Mouse (Mus musculus) limb, embryonic 11.5 days (tissue): ENCODE data around the gene Rtn4r. TPM values are rescaled to one million over a fixed set of nuclear protein-coding genes. Genes with fewer than 3 reads are reported as not detected.
A peak's percentile ranks its signal among the peaks of the same experiment; 100 is the strongest.

Experiments
- ATAC-seq: fragments of 200-750 bp; cut with Nextera tagmentation; 2 replicates; pipeline ENCODE4 v1.8.0; 2017; ENCODE audit warnings: low read depth; ENCODE audit not compliant: insufficient number of reproducible peaks, low FRiP score, low TSS enrichment
- DNase-seq: peaks from one replicate; pipeline ENCODE4 v3.0.0-alpha.2; 2015; ENCODE audit warnings: low spot score
- H3K27ac ChIP-seq: fragments of 300-500 bp; sonication (generic); replicated peaks from 2 replicates; pipeline ENCODE4 v1.5.1; 2014; ENCODE audit warnings: low read depth, mild to moderate bottlenecking, low read length
- H3K27me3 ChIP-seq: fragments of 300-500 bp; sonication (generic); 2 replicates; pipeline ENCODE4 v1.6.1; 2014; ENCODE audit warnings: mild to moderate bottlenecking, low read length, mixed read lengths; ENCODE audit not compliant: control insufficient read depth, insufficient read depth
- H3K36me3 ChIP-seq: fragments of 300-500 bp; sonication (generic); 2 replicates; pipeline ENCODE4 v1.6.1; 2014; ENCODE audit warnings: mild to moderate bottlenecking, low read length, moderate library complexity, mixed read lengths; ENCODE audit not compliant: control insufficient read depth, insufficient read depth
- H3K4me1 ChIP-seq: fragments of 300-500 bp; sonication (generic); 2 replicates; pipeline ENCODE4 v1.6.1; 2014; ENCODE audit warnings: low read length, mixed read lengths; ENCODE audit not compliant: control insufficient read depth, insufficient read depth
- H3K4me2 ChIP-seq: fragments of 300-500 bp; sonication (generic); 2 replicates; pipeline ENCODE4 v1.6.1; 2014; ENCODE audit warnings: low read depth, mild to moderate bottlenecking, moderate library complexity; ENCODE audit not compliant: severe bottlenecking
- H3K4me3 ChIP-seq: fragments of 300-500 bp; sonication (generic); 2 replicates; pipeline ENCODE4 v1.5.1; 2014; ENCODE audit warnings: low read depth, low read length
- H3K9ac ChIP-seq: fragments of 300-500 bp; sonication (generic); 2 replicates; pipeline ENCODE4 v1.6.1; 2014; ENCODE audit warnings: mild to moderate bottlenecking, low read length
- H3K9me3 ChIP-seq: fragments of 300-500 bp; sonication (generic); 2 replicates; pipeline ENCODE4 v1.6.1; 2016; ENCODE audit warnings: low read length; ENCODE audit not compliant: control insufficient read depth
- WGBS: fragments of 180-500 bp; shearing (Covaris S2); extraction: QIAGEN DNeasy Blood & Tissue Kit; methylation state at CpG from one replicate; pipeline ENCODE4 v1.1.7; 2014; 5-methylcytosine and 5-hydroxymethylcytosine counted together
- polyA plus RNA-seq: library from polyadenylated mRNA; unstranded; fragments of >200 nt; fragmentation: Nextera tagmentation; extraction: Ambion mirVana; gene quantifications from 2 replicates; pipeline ENCODE4 v1.2.1, GENCODE M21; 2014

Rtn4r gene
- 4.5 and 7.4 TPM in 2 replicates for polyA plus RNA-seq

GRCm38 (mm10) chr16:18127241-18127861 lies at the start of gene Rtn4r:
TSS of gene Rtn4r (plus strand) at chr16:18127642.
- peak; percentile 79 for DNase-seq
- no peaks in the 10 kb centered on the region for H3K9me3 ChIP-seq
- peak within 1 kb of the TSS; percentile 98 for H3K4me2 ChIP-seq
- peak; percentile 81 for ATAC-seq
- H3K36me3 ChIP-seq: no peaks in the 10 kb centered on the region
- H3K27me3 ChIP-seq: peaks cover 32% of the 10 kb centered on the region
- H3K27ac ChIP-seq: no peak within 1 kb of the TSS
- peak within 1 kb of the TSS; percentile 61 for H3K4me3 ChIP-seq
- H3K9ac ChIP-seq: peak within 1 kb of the TSS; percentile 73
- H3K4me1 ChIP-seq: peaks cover 9% of the 10 kb centered on the region; the same call in 1 of the 2 replicates
- 1% methylated on average over 70 of the region's 96 CpGs for WGBS

- WGBS: 87% methylated on average over 5 of the region's 5 CpGs
- no peaks in the 10 kb centered on the region for H3K4me1 ChIP-seq
- no peak for DNase-seq
- H3K9ac ChIP-seq: no peak overlapping the region
- H3K4me2 ChIP-seq: no peak overlapping the region
- H3K27me3 ChIP-seq: no peaks in the 10 kb centered on the region
- H3K36me3 ChIP-seq: no peaks in the 10 kb centered on the region
- no peak for ATAC-seq
- no peak overlapping the region for H3K27ac ChIP-seq
- H3K9me3 ChIP-seq: no peaks in the 10 kb centered on the region
- H3K4me3 ChIP-seq: no peak overlapping the region
Measured at GRCm38 (mm10) chr16:18078314-18079015, 49.0 kb upstream of the Rtn4r start.

- ATAC-seq (no peak), DNase-seq (no peak)
- Histone ChIP-seq H3K27me3 (no peaks in the 10 kb centered on the region), H3K4me1 (no peaks in the 10 kb centered on the region), H3K36me3 (no peaks in the 10 kb centered on the region), H3K27ac (no peak overlapping the region), H3K9me3 (no peaks in the 10 kb centered on the region), H3K4me2 (no peak overlapping the region), H3K4me3 (no peak overlapping the region), H3K9ac (no peak overlapping the region)
- 89% methylated on average over 2 of the region's 2 CpGs for WGBS
Measured at GRCm38 (mm10) chr16:18079300-18079699, 48.1 kb upstream of the Rtn4r start.

- no peaks in the 10 kb centered on the region for H3K36me3 ChIP-seq
- WGBS: 88% methylated on average over 7 of the region's 7 CpGs
- H3K4me3 ChIP-seq: no peak overlapping the region
- no peak overlapping the region for H3K4me2 ChIP-seq
- H3K27me3 ChIP-seq: no peaks in the 10 kb centered on the region
- H3K4me1 ChIP-seq: no peaks in the 10 kb centered on the region
- H3K9ac ChIP-seq: no peak overlapping the region
- no peak for ATAC-seq
- no peak overlapping the region for H3K27ac ChIP-seq
- no peaks in the 10 kb centered on the region for H3K9me3 ChIP-seq
- DNase-seq: no peak
Measured at GRCm38 (mm10) chr16:18080171-18080570, 47.3 kb upstream of the Rtn4r start.

GRCm38 (mm10) chr16:18081149-18081827 lies 46.2 kb upstream of the Rtn4r start:
- no peak overlapping the region for H3K4me2 ChIP-seq
- no peak overlapping the region for H3K27ac ChIP-seq
- no peaks in the 10 kb centered on the region for H3K4me1 ChIP-seq
- WGBS: 75% methylated on average over 10 of the region's 10 CpGs
- DNase-seq (no peak), ATAC-seq (no peak)
- H3K36me3 ChIP-seq: no peaks in the 10 kb centered on the region
- no peak overlapping the region for H3K4me3 ChIP-seq
- H3K9ac ChIP-seq: no peak overlapping the region
- no peaks in the 10 kb centered on the region for H3K9me3 ChIP-seq
- no peaks in the 10 kb centered on the region for H3K27me3 ChIP-seq

GRCm38 (mm10) chr16:18082291-18082690 lies 45.2 kb upstream of the Rtn4r start:
- DNase-seq (no peak), ATAC-seq (no peak)
- H3K36me3 ChIP-seq: no peaks in the 10 kb centered on the region
- H3K9ac ChIP-seq: no peak overlapping the region
- H3K4me2 ChIP-seq: no peak overlapping the region
- no peak overlapping the region for H3K4me3 ChIP-seq
- H3K9me3 ChIP-seq: no peaks in the 10 kb centered on the region
- no peak overlapping the region for H3K27ac ChIP-seq
- 87% methylated on average over 1 of the region's 1 CpGs for WGBS
- H3K27me3 ChIP-seq: no peaks in the 10 kb centered on the region
- H3K4me1 ChIP-seq: no peaks in the 10 kb centered on the region

GRCm38 (mm10) chr16:18083231-18083951 lies 44.1 kb upstream of the Rtn4r start:
- Histone ChIP-seq H3K36me3 (no peaks in the 10 kb centered on the region), H3K9me3 (no peaks in the 10 kb centered on the region), H3K4me1 (no peaks in the 10 kb centered on the region), H3K4me3 (no peak overlapping the region), H3K27ac (no peak overlapping the region), H3K4me2 (no peak overlapping the region), H3K9ac (no peak overlapping the region; the same call in 1 of the 2 replicates), H3K27me3 (no peaks in the 10 kb centered on the region)
- DNase-seq: no peak
- ATAC-seq: no peak
- WGBS: 87% methylated on average over 18 of the region's 18 CpGs

GRCm38 (mm10) chr16:18084262-18084661 lies 43.2 kb upstream of the Rtn4r start:
- Histone ChIP-seq H3K4me3 (no peak overlapping the region), H3K27me3 (no peaks in the 10 kb centered on the region), H3K36me3 (no peaks in the 10 kb centered on the region), H3K4me1 (no peaks in the 10 kb centered on the region), H3K27ac (no peak overlapping the region), H3K9ac (no peak overlapping the region), H3K9me3 (no peaks in the 10 kb centered on the region), H3K4me2 (no peak overlapping the region)
- 84% methylated on average over 7 of the region's 7 CpGs for WGBS
- DNase-seq (no peak), ATAC-seq (no peak)
